Mouse (Mus musculus): ENCODE measurements around the gene Mmp17. TPM values are rescaled to one million over a fixed set of nuclear protein-coding genes. Genes with fewer than 3 reads are reported as not detected.

Mmp17 gene
- polyA plus RNA-seq, 1 experiment from 2014 or later, result 2.1 TPM

- no peak overlapping the region for H3K4me3 ChIP-seq
- H3K36me3 ChIP-seq, result peaks cover 99% of the 10 kb centered on the region
- WGBS, result 95% methylated on average over 8 of the region's 8 CpGs
Observed at GRCm38 (mm10) chr5:129562342-129562741, 21.6 kb upstream of the Mmp17 start.

GRCm38 (mm10) chr5:129568596-129568995 is 15.4 kb upstream of the Mmp17 start:
- ATAC-seq (ENCODE audit: low FRiP score, low read depth), result no peak
- Histone ChIP-seq H3K4me1 (no peaks in the 10 kb centered on the region), H3K4me3 (no peak overlapping the region), H3K36me3 (peaks cover 94% of the 10 kb centered on the region), H3K27me3 (no peaks in the 10 kb centered on the region), H3K4me2 (replicated peaks) (no peak overlapping the region), H3K27ac (no peak overlapping the region), H3K9ac (no peak overlapping the region), H3K9me3 (no peaks in the 10 kb centered on the region)
- WGBS, result 95% methylated on average over 4 of the region's 4 CpGs

More at GRCm38 (mm10) chr5:129562342-129562741, 21.6 kb upstream of the Mmp17 start:
- Histone ChIP-seq H3K9me3 (no peaks in the 10 kb centered on the region), H3K4me2 (replicated peaks) (no peak overlapping the region), H3K27me3 (no peaks in the 10 kb centered on the region), H3K9ac (no peak overlapping the region), H3K4me1 (no peaks in the 10 kb centered on the region), H3K27ac (no peak overlapping the region)
- ATAC-seq (ENCODE audit: low FRiP score, low read depth), result no peak

GRCm38 (mm10) chr5:129578201-129578600 is 5.8 kb upstream of the Mmp17 start:
- Histone ChIP-seq H3K27me3 (peaks cover 31% of the 10 kb centered on the region), H3K9me3 (no peaks in the 10 kb centered on the region), H3K36me3 (no peaks in the 10 kb centered on the region), H3K4me1 (0 out of 2 replicates have a peak, but pooled peaks cover 1% of the 10 kb centered on the region), H3K4me3 (no peak overlapping the region), H3K27ac (no peak overlapping the region), H3K9ac (no peak overlapping the region), H3K4me2 (replicated peaks) (no peak overlapping the region)
- ATAC-seq (ENCODE audit: low FRiP score, low read depth), result no peak
- 62% methylated on average over 12 of the region's 12 CpGs for WGBS

GRCm38 (mm10) chr5:129580046-129580445 is 3.9 kb upstream of the Mmp17 start:
- peaks cover 13% of the 10 kb centered on the region for H3K4me1 ChIP-seq
- H3K27ac ChIP-seq, result no peak overlapping the region
- no peak overlapping the region for H3K4me2 ChIP-seq (replicated peaks)
- H3K27me3 ChIP-seq, result peaks cover 45% of the 10 kb centered on the region
- no peaks in the 10 kb centered on the region for H3K36me3 ChIP-seq
- no peak overlapping the region for H3K9ac ChIP-seq
- WGBS, result 15% methylated on average over 6 of the region's 6 CpGs
- H3K4me3 ChIP-seq, result no peak overlapping the region
- ATAC-seq (ENCODE audit: low FRiP score, low read depth), result no peak
- H3K9me3 ChIP-seq, result no peaks in the 10 kb centered on the region

GRCm38 (mm10) chr5:129580572-129580971 is 3.4 kb upstream of the Mmp17 start:
- Histone ChIP-seq H3K4me1 (peaks cover 18% of the 10 kb centered on the region), H3K36me3 (no peaks in the 10 kb centered on the region), H3K4me3 (no peak overlapping the region), H3K27me3 (peaks cover 50% of the 10 kb centered on the region), H3K9ac (no peak overlapping the region), H3K4me2 (replicated peaks) (no peak overlapping the region), H3K9me3 (no peaks in the 10 kb centered on the region), H3K27ac (no peak overlapping the region)
- 73% methylated on average over 9 of the region's 9 CpGs for WGBS
- ATAC-seq (ENCODE audit: low FRiP score, low read depth), result no peak

GRCm38 (mm10) chr5:129581015-129581414 is 3.0 kb upstream of the Mmp17 start:
- no peak for ATAC-seq (ENCODE audit: low FRiP score, low read depth)
- WGBS, result 72% methylated on average over 7 of the region's 7 CpGs
- H3K27ac ChIP-seq, result no peak overlapping the region
- H3K27me3 ChIP-seq, result peaks cover 54% of the 10 kb centered on the region
- H3K9ac ChIP-seq, result no peak overlapping the region
- H3K4me3 ChIP-seq, result no peak overlapping the region
- no peaks in the 10 kb centered on the region for H3K9me3 ChIP-seq
- no peaks in the 10 kb centered on the region for H3K36me3 ChIP-seq
- H3K4me2 ChIP-seq (replicated peaks), result no peak overlapping the region
- peaks cover 22% of the 10 kb centered on the region for H3K4me1 ChIP-seq

GRCm38 (mm10) chr5:129583331-129583730 is 638 bp upstream of the Mmp17 start:
- no peak overlapping the region for H3K27ac ChIP-seq
- WGBS, result 4% methylated on average over 12 of the region's 12 CpGs
- no peaks in the 10 kb centered on the region for H3K9me3 ChIP-seq
- H3K36me3 ChIP-seq, result no peaks in the 10 kb centered on the region
- peaks cover 68% of the 10 kb centered on the region for H3K27me3 ChIP-seq
- no peak for ATAC-seq (ENCODE audit: low FRiP score, low read depth)
- H3K4me2 ChIP-seq (replicated peaks), result peak overlapping the region; percentile 100
- H3K4me1 ChIP-seq, result peaks cover 29% of the 10 kb centered on the region
- H3K9ac ChIP-seq, result peak overlapping the region; percentile 73
- peak overlapping the region; percentile 69 for H3K4me3 ChIP-seq

GRCm38 (mm10) chr5:129584583-129585541 is 893 bp downstream of the Mmp17 start:
- Histone ChIP-seq H3K9ac (peak overlapping the region; percentile 73), H3K4me2 (replicated peaks) (peak overlapping the region; percentile 100), H3K9me3 (no peaks in the 10 kb centered on the region), H3K27me3 (peaks cover 79% of the 10 kb centered on the region), H3K36me3 (no peaks in the 10 kb centered on the region), H3K4me1 (peaks cover 29% of the 10 kb centered on the region), H3K4me3 (peak overlapping the region; percentile 69), H3K27ac (no peak overlapping the region)
- under 1% methylated on average over 73 of the region's 76 CpGs for WGBS
- no peak for ATAC-seq (ENCODE audit: low FRiP score, low read depth)

GRCm38 (mm10) chr5:129586016-129586415 is 2.0 kb downstream of the Mmp17 start:
- Histone ChIP-seq H3K4me2 (replicated peaks) (peak overlapping the region; percentile 100), H3K9ac (peak overlapping the region; percentile 48; the same call in 1 of the 2 replicates), H3K27ac (no peak overlapping the region), H3K27me3 (peaks cover 80% of the 10 kb centered on the region), H3K4me3 (peak overlapping the region; percentile 69), H3K9me3 (no peaks in the 10 kb centered on the region), H3K4me1 (peaks cover 31% of the 10 kb centered on the region), H3K36me3 (no peaks in the 10 kb centered on the region)
- under 1% methylated on average over 17 of the region's 17 CpGs for WGBS
- peak; percentile 26; the same call in 1 of the 2 replicates for ATAC-seq (ENCODE audit: low FRiP score, low read depth)

- Histone ChIP-seq H3K36me3 (no peaks in the 10 kb centered on the region), H3K9me3 (no peaks in the 10 kb centered on the region), H3K4me3 (peak overlapping the region; percentile 69), H3K27ac (no peak overlapping the region), H3K4me1 (peaks cover 32% of the 10 kb centered on the region), H3K4me2 (replicated peaks) (peak overlapping the region; percentile 100), H3K9ac (peak overlapping the region; percentile 48; the same call in 1 of the 2 replicates), H3K27me3 (peaks cover 79% of the 10 kb centered on the region)
- ATAC-seq (ENCODE audit: low FRiP score, low read depth), result no peak
- WGBS, result 55% methylated on average over 13 of the region's 13 CpGs
Observed at GRCm38 (mm10) chr5:129586471-129586870, 2.5 kb downstream of the Mmp17 start.

GRCm38 (mm10) chr5:129590915-129591314 is 6.9 kb downstream of the Mmp17 start:
- ATAC-seq (ENCODE audit: low FRiP score, low read depth), result no peak
- H3K4me3 ChIP-seq, result no peak overlapping the region
- H3K4me1 ChIP-seq, result peaks cover 11% of the 10 kb centered on the region
- H3K4me2 ChIP-seq (replicated peaks), result no peak overlapping the region
- WGBS, result 7% methylated on average over 11 of the region's 11 CpGs
- no peak overlapping the region for H3K27ac ChIP-seq
- H3K36me3 ChIP-seq, result no peaks in the 10 kb centered on the region
- peaks cover 40% of the 10 kb centered on the region for H3K27me3 ChIP-seq
- H3K9ac ChIP-seq, result no peak overlapping the region
- no peaks in the 10 kb centered on the region for H3K9me3 ChIP-seq

All from limb, embryonic 13.5 days (tissue).